Mouse (Mus musculus): ENCODE measurements at regions not wholly inside any gene's neighbourhood (a gene's known extent, or its start where the extent isn't known, plus 50 kb on each side); places are given as distances from the start of the nearest gene placed in this dataset.
A peak's percentile ranks its signal among the peaks of the same experiment; 100 is the strongest.

GRCm38 (mm10) chr19:21146860-21147390 lies 125.2 kb upstream of the Zfand5 start:
- ATAC-seq (ENCODE audit: insufficient read depth) = no peak
- Histone ChIP-seq H3K4me3 (replicated peaks) (no peak overlapping the region), H3K4me2 (no peak overlapping the region), H3K4me1 (replicated peaks) (peaks cover 6% of the 10 kb centered on the region; the same call in 1 of the 2 replicates), H3K9ac (no peak overlapping the region), H3K27me3 (no peaks in the 10 kb centered on the region), H3K36me3 (replicated peaks) (no peaks in the 10 kb centered on the region), H3K9me3 (replicated peaks) (no peaks in the 10 kb centered on the region), H3K27ac (replicated peaks) (no peak overlapping the region)
- WGBS (ENCODE audit: insufficient replicate concordance) = 60% methylated on average over 4 of the region's 4 CpGs

- H3K27ac ChIP-seq (replicated peaks) = no peak overlapping the region
- no peak overlapping the region for H3K9ac ChIP-seq
- H3K9me3 ChIP-seq (replicated peaks) = no peaks in the 10 kb centered on the region
- no peaks in the 10 kb centered on the region for H3K27me3 ChIP-seq
- peak overlapping the region; percentile 36 for H3K4me2 ChIP-seq
- WGBS (ENCODE audit: insufficient replicate concordance) = 21% methylated on average over 13 of the region's 13 CpGs
- H3K4me3 ChIP-seq (replicated peaks) = no peak overlapping the region
- peaks cover 6% of the 10 kb centered on the region; the same call in 1 of the 2 replicates for H3K4me1 ChIP-seq (replicated peaks)
- peak; percentile 57 for ATAC-seq (ENCODE audit: insufficient read depth)
- H3K36me3 ChIP-seq (replicated peaks) = no peaks in the 10 kb centered on the region
These were observed 127.3 kb upstream of the Zfand5 start for GRCm38 (mm10) chr19:21144659-21145283.

- H3K9me3 ChIP-seq (replicated peaks) = no peaks in the 10 kb centered on the region
- H3K4me2 ChIP-seq = peak overlapping the region; percentile 36
- H3K27ac ChIP-seq (replicated peaks) = no peak overlapping the region
- no peak for ATAC-seq (ENCODE audit: insufficient read depth)
- no peak overlapping the region for H3K4me3 ChIP-seq (replicated peaks)
- H3K4me1 ChIP-seq (replicated peaks) = peaks cover 6% of the 10 kb centered on the region; the same call in 1 of the 2 replicates
- no peaks in the 10 kb centered on the region for H3K27me3 ChIP-seq
- H3K36me3 ChIP-seq (replicated peaks) = no peaks in the 10 kb centered on the region
- no peak overlapping the region for H3K9ac ChIP-seq
- 15% methylated on average over 7 of the region's 7 CpGs for WGBS (ENCODE audit: insufficient replicate concordance)
These were observed 128.0 kb upstream of the Zfand5 start for GRCm38 (mm10) chr19:21143970-21144595.

- Histone ChIP-seq H3K9ac (no peak overlapping the region), H3K27ac (replicated peaks) (no peak overlapping the region), H3K4me2 (no peak overlapping the region), H3K27me3 (no peaks in the 10 kb centered on the region), H3K4me3 (replicated peaks) (no peak overlapping the region), H3K36me3 (replicated peaks) (no peaks in the 10 kb centered on the region), H3K9me3 (replicated peaks) (no peaks in the 10 kb centered on the region), H3K4me1 (replicated peaks) (peaks cover 6% of the 10 kb centered on the region; the same call in 1 of the 2 replicates)
- no peak for ATAC-seq (ENCODE audit: insufficient read depth)
- 38% methylated on average over 3 of the region's 3 CpGs for WGBS (ENCODE audit: insufficient replicate concordance)
These were observed 131.6 kb upstream of the Zfand5 start for GRCm38 (mm10) chr19:21140456-21140855.

- H3K36me3 ChIP-seq (replicated peaks) = no peaks in the 10 kb centered on the region
- no peaks in the 10 kb centered on the region for H3K4me1 ChIP-seq (replicated peaks)
- H3K4me2 ChIP-seq = no peak overlapping the region
- no peaks in the 10 kb centered on the region for H3K9me3 ChIP-seq (replicated peaks)
- no peak for ATAC-seq (ENCODE audit: insufficient read depth)
- H3K4me3 ChIP-seq (replicated peaks) = no peak overlapping the region
- H3K27ac ChIP-seq (replicated peaks) = no peak overlapping the region
- 55% methylated on average over 8 of the region's 8 CpGs for WGBS (ENCODE audit: insufficient replicate concordance)
- H3K9ac ChIP-seq = no peak overlapping the region
- no peaks in the 10 kb centered on the region for H3K27me3 ChIP-seq
These were observed 133.0 kb upstream of the Zfand5 start for GRCm38 (mm10) chr19:21138998-21139495.

- Histone ChIP-seq H3K4me3 (replicated peaks) (no peak overlapping the region), H3K9me3 (replicated peaks) (no peaks in the 10 kb centered on the region), H3K9ac (no peak overlapping the region), H3K36me3 (replicated peaks) (no peaks in the 10 kb centered on the region), H3K27me3 (no peaks in the 10 kb centered on the region), H3K27ac (replicated peaks) (no peak overlapping the region), H3K4me2 (no peak overlapping the region), H3K4me1 (replicated peaks) (no peaks in the 10 kb centered on the region)
- no peak for ATAC-seq (ENCODE audit: insufficient read depth)
- WGBS (ENCODE audit: insufficient replicate concordance) = 76% methylated on average over 1 of the region's 1 CpGs
These were observed 135.3 kb upstream of the Zfand5 start for GRCm38 (mm10) chr19:21136756-21137155.

GRCm38 (mm10) chr19:21135998-21136380 lies 136.1 kb upstream of the Zfand5 start:
- no peaks in the 10 kb centered on the region for H3K4me1 ChIP-seq (replicated peaks)
- H3K36me3 ChIP-seq (replicated peaks) = no peaks in the 10 kb centered on the region
- no peaks in the 10 kb centered on the region for H3K9me3 ChIP-seq (replicated peaks)
- no peak overlapping the region for H3K4me2 ChIP-seq
- no peak overlapping the region for H3K4me3 ChIP-seq (replicated peaks)
- H3K27ac ChIP-seq (replicated peaks) = no peak overlapping the region
- H3K9ac ChIP-seq = no peak overlapping the region
- no peak for ATAC-seq (ENCODE audit: insufficient read depth)
- no peaks in the 10 kb centered on the region for H3K27me3 ChIP-seq
- WGBS (ENCODE audit: insufficient replicate concordance) = 61% methylated on average over 5 of the region's 5 CpGs

GRCm38 (mm10) chr19:21135297-21135997 lies 136.6 kb upstream of the Zfand5 start:
- no peaks in the 10 kb centered on the region for H3K4me1 ChIP-seq (replicated peaks)
- no peak overlapping the region for H3K4me3 ChIP-seq (replicated peaks)
- H3K27ac ChIP-seq (replicated peaks) = no peak overlapping the region
- H3K4me2 ChIP-seq = no peak overlapping the region
- no peak overlapping the region for H3K9ac ChIP-seq
- H3K27me3 ChIP-seq = no peaks in the 10 kb centered on the region
- WGBS (ENCODE audit: insufficient replicate concordance) = 51% methylated on average over 6 of the region's 6 CpGs
- no peak for ATAC-seq (ENCODE audit: insufficient read depth)
- no peaks in the 10 kb centered on the region for H3K9me3 ChIP-seq (replicated peaks)
- no peaks in the 10 kb centered on the region for H3K36me3 ChIP-seq (replicated peaks)

GRCm38 (mm10) chr19:21129653-21130052 lies 142.4 kb upstream of the Zfand5 start:
- no peak overlapping the region for H3K4me2 ChIP-seq
- no peaks in the 10 kb centered on the region for H3K4me1 ChIP-seq (replicated peaks)
- no peaks in the 10 kb centered on the region for H3K9me3 ChIP-seq (replicated peaks)
- H3K27me3 ChIP-seq = no peaks in the 10 kb centered on the region
- H3K9ac ChIP-seq = no peak overlapping the region
- H3K4me3 ChIP-seq (replicated peaks) = no peak overlapping the region
- no peaks in the 10 kb centered on the region for H3K36me3 ChIP-seq (replicated peaks)
- WGBS (ENCODE audit: insufficient replicate concordance) = 77% methylated on average over 5 of the region's 5 CpGs
- no peak for ATAC-seq (ENCODE audit: insufficient read depth)
- no peak overlapping the region for H3K27ac ChIP-seq (replicated peaks)

- Histone ChIP-seq H3K36me3 (replicated peaks) (no peaks in the 10 kb centered on the region), H3K4me3 (replicated peaks) (no peak overlapping the region), H3K9me3 (replicated peaks) (no peaks in the 10 kb centered on the region), H3K27me3 (no peaks in the 10 kb centered on the region), H3K27ac (replicated peaks) (no peak overlapping the region), H3K4me2 (no peak overlapping the region), H3K9ac (no peak overlapping the region), H3K4me1 (replicated peaks) (no peaks in the 10 kb centered on the region)
- WGBS (ENCODE audit: insufficient replicate concordance) = 44% methylated on average over 8 of the region's 8 CpGs
- ATAC-seq (ENCODE audit: insufficient read depth) = no peak
These were observed 144.9 kb upstream of the Zfand5 start for GRCm38 (mm10) chr19:21127079-21127745.

- no peak overlapping the region for H3K9ac ChIP-seq
- ATAC-seq (ENCODE audit: insufficient read depth) = no peak
- H3K4me2 ChIP-seq = no peak overlapping the region
- no peaks in the 10 kb centered on the region for H3K9me3 ChIP-seq (replicated peaks)
- no peaks in the 10 kb centered on the region for H3K4me1 ChIP-seq (replicated peaks)
- H3K27ac ChIP-seq (replicated peaks) = no peak overlapping the region
- H3K27me3 ChIP-seq = no peaks in the 10 kb centered on the region
- WGBS (ENCODE audit: insufficient replicate concordance) = 64% methylated on average over 2 of the region's 2 CpGs
- H3K36me3 ChIP-seq (replicated peaks) = no peaks in the 10 kb centered on the region
- H3K4me3 ChIP-seq (replicated peaks) = no peak overlapping the region
These were observed 145.4 kb upstream of the Zfand5 start for GRCm38 (mm10) chr19:21126670-21127069.

All from liver, embryonic 15.5 days (tissue).